Mouse (Mus musculus): ENCODE data around the gene Trem2. TPM values are rescaled to one million over a fixed set of nuclear protein-coding genes. Genes with fewer than 3 reads are reported as not detected.

Trem2 gene
- total and polyA plus RNA-seq, 3 experiments = not detected

DNA sequence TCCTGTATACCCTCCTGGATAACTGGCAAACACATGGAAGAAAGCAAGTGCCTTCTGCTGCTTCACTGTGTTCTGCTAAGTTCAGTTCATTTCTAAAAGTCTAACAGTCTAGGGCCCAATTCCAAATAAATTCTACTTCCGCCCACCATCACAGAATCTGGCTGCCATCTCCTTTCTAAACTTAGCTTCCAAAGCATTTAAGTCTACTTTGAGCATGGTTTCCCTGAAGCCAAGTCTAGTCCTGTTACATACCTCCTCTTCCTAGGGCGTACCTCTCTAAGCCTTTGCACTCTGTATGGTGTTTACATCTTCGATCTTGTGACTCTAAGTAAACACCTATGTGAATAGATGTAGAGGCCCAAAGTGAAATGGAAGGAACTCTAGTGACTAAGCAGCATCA is 46.4 kb downstream of the Trem2 start:
- DNase-seq (ENCODE audit: extremely low read depth) = no peak
- Histone ChIP-seq H3K36me3 (replicated peaks in 1 of 2; ENCODE audit: control insufficient read depth in 1 of 2, insufficient read depth in 1 of 2, low read length in 1 of 2) (peaks cover 88 to 100% of the 10 kb centered on the region in 2 experiments), H3K4me2 (ENCODE audit: insufficient read depth, low read depth, poor library complexity, severe bottlenecking) (no peak overlapping the region), H3K9me3 (replicated peaks; ENCODE audit: low read length) (no peaks in the 10 kb centered on the region), H3K4me1 (ENCODE audit: control insufficient read depth in 1 of 2, insufficient read depth in 2 of 2) (no peaks in the 10 kb centered on the region), H3K79me2 (replicated peaks; ENCODE audit: control insufficient read depth, extremely low read depth, insufficient read depth, poor library complexity, severe bottlenecking) (peaks cover 13% of the 10 kb centered on the region), H3K9ac (ENCODE audit: insufficient read depth, low read depth) (no peak overlapping the region), H3K27ac (ENCODE audit: insufficient read depth, low read depth) (no peak overlapping the region), H3K4me3 (replicated peaks in 1 of 3; ENCODE audit: low read depth in 2 of 3, low read length in 2 of 3, poor library complexity in 1 of 3) (no peak overlapping the region), H3K27me3 (replicated peaks) (no peaks in the 10 kb centered on the region)
- TF ChIP-seq TCF12 (IDR thresholded peaks at IDR 0.05; ENCODE audit: low read depth, low read length) (no peak), MAFK (IDR thresholded peaks at IDR 0.05; ENCODE audit: insufficient replicate concordance, low read length) (no peak), USF2 (conservative IDR thresholded peaks at IDR 0.05; ENCODE audit: low read depth, low read length) (no peak), POLR2AphosphoS2 (IDR thresholded peaks at IDR 0.05; ENCODE audit: low read depth, low read length) (no peak), CHD2 (IDR thresholded peaks at IDR 0.05; ENCODE audit: low read length) (no peak), JUND (conservative IDR thresholded peaks at IDR 0.05; ENCODE audit: low read depth, low read length) (no peak), PAX5 (IDR thresholded peaks at IDR 0.05; ENCODE audit: low read length) (no peak), IRF4 (IDR thresholded peaks at IDR 0.05; ENCODE audit: low read depth, low read length) (no peak), ZKSCAN1 (IDR thresholded peaks at IDR 0.05; ENCODE audit: borderline replicate concordance, low read depth, low read length) (no peak), ELF1 (IDR thresholded peaks at IDR 0.05; ENCODE audit: low read depth, low read length) (no peak), SMC3 (IDR thresholded peaks at IDR 0.05; ENCODE audit: low read depth, low read length) (no peak)
- dilution Hi-C loops (cut with MboI; ENCODE audit: extremely low pct_ligation_motif_present, extremely low pct_unique_long_range_greater_than_20kb, low sequenced_read_pairs) (no loop called here), in situ Hi-C loops (cut with MboI; ENCODE audit: low pct_ligation_motif_present, low pct_unique_long_range_greater_than_20kb, low sequenced_read_pairs) (no loop called here)

DNA sequence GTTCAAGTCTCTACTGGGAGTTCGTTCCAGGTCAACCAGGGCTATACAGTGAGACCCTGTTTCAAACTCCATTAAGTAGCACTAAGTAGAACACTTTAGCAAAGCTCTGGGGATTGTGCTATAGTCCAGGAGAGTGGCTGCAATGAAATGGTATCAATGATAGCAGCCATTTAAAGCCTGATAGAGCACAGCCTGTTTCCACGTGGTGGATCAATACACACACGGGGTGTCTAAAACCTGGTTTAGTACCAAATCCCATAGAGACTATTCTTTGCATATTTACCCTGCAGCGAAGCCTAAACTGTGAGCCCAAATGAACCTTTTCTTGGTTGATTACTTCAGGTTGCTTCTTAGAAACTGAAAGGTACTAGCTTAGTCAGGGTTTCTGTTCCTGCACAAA is 55.5 kb downstream of the Trem2 start:
- Histone ChIP-seq H3K36me3 (replicated peaks in 1 of 2; ENCODE audit: control insufficient read depth in 1 of 2, insufficient read depth in 1 of 2, low read length in 1 of 2) (peaks cover 27 to 82% of the 10 kb centered on the region in 2 experiments), H3K9me3 (replicated peaks; ENCODE audit: low read length) (no peaks in the 10 kb centered on the region), H3K27me3 (replicated peaks) (no peaks in the 10 kb centered on the region), H3K4me3 (replicated peaks in 1 of 3; ENCODE audit: low read depth in 2 of 3, low read length in 2 of 3, poor library complexity in 1 of 3) (no peak overlapping the region), H3K4me2 (ENCODE audit: insufficient read depth, low read depth, poor library complexity, severe bottlenecking) (peak overlapping the region; percentile 82), H3K4me1 (ENCODE audit: control insufficient read depth in 1 of 2, insufficient read depth in 2 of 2) (peaks cover 19 to 66% of the 10 kb centered on the region in 2 experiments), H3K79me2 (replicated peaks; ENCODE audit: control insufficient read depth, extremely low read depth, insufficient read depth, poor library complexity, severe bottlenecking) (peaks cover 83% of the 10 kb centered on the region), H3K27ac (ENCODE audit: insufficient read depth, low read depth) (peak overlapping the region; percentile 91), H3K9ac (ENCODE audit: insufficient read depth, low read depth) (peak overlapping the region; percentile 48)
- in situ Hi-C loops (cut with MboI; ENCODE audit: low pct_ligation_motif_present, low pct_unique_long_range_greater_than_20kb, low sequenced_read_pairs) = no loop called here
- dilution Hi-C loops (cut with MboI; ENCODE audit: extremely low pct_ligation_motif_present, extremely low pct_unique_long_range_greater_than_20kb, low sequenced_read_pairs) = no loop called here
- TF ChIP-seq PAX5 (IDR thresholded peaks at IDR 0.05; ENCODE audit: low read length) (no peak), ZNF384 (IDR thresholded peaks at IDR 0.05; ENCODE audit: low read depth, low read length) (no peak), MAZ (IDR thresholded peaks at IDR 0.05; ENCODE audit: low read depth, low read length) (no peak), NRF1 (IDR thresholded peaks at IDR 0.05; ENCODE audit: low read depth, low read length) (no peak), MAX (IDR thresholded peaks at IDR 0.05; ENCODE audit: low read length) (peak; percentile 34; the same call in 1 of the 2 replicates), MYC (IDR thresholded peaks at IDR 0.05; ENCODE audit: low read depth, low read length) (peak; percentile 67)
- peak; percentile 35 for DNase-seq (ENCODE audit: extremely low read depth)

Data from CH12.LX (cell line).